Mouse (Mus musculus) ZHBTc4 (cell line): ENCODE results near the gene AC141477.1.
A peak's percentile ranks its signal among the peaks of the same experiment; 100 is the strongest.

Source experiments
- DNase-seq: peaks from one replicate; pipeline ENCODE4 v3.0.0-alpha.2; 2011; ENCODE audit warnings: low read depth, low spot score

Gene AC141477.1

GRCm38 (mm10) chr10:76408520-76408919 lies 31.7 kb downstream of the AC141477.1 start:
- DNase-seq, result no peak

DNA sequence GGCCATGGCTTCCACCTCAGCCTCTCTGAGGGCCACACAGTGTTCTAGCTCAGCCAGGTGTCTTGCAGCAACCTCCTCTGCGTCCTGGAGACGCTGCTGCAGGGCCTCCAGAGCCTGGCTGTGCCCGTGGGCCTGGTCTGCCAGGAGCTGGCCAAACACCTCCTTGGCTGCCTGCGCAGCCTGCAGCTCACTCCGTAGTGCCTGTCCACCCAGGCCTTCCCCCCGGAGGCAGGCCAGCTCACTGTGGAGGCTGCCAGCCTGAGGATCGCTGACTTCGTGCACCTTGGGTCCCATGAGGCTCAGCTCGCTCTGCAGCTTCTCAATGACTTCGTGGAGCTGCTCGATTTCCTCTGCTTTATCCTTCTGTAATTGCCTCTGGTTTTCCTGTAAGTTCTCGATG lies 47.6 kb downstream of the AC141477.1 start:
- no peak for DNase-seq

DNA sequence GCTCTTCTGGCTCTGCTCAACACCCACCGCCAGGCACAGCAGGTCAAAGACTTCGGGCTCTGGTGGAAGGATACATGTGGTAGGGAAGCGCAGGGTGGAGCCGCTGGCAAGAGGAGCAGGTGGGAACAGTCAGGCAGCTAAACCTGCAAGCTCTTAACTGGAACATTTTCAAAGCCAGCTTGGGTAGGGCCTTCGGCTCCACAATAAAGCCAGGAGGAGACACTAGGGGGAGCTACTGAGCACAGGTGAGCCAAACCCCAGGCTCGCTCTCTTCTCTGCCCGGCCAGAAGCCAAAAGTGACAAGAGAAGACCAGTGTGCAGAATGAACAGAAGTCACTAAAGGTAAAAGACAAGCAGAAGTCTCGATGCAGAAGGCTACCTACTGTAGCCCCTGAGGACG lies 48.5 kb downstream of the AC141477.1 start:
- DNase-seq, result peak; percentile 79

DNA sequence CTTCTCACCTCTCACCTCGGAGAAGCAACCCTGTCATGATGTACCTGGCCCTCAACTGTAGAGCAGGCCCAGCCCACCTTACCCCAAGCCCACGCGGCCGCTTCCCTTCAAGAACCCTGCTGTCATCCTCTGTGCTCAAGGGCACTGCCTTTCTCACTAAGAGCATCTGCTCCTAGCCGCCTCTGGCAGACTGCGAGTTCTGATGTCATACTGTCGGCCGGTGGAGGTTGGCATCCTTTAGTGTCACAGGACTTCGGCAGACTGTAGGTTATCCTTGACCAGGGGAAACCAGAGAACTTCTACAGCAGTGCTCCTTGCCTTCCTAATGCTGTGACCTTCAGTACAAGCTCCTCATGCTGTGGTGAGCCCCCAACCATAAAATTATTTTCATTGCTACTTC lies 49.1 kb downstream of the AC141477.1 start:
- DNase-seq, result no peak
